Mouse (Mus musculus): ENCODE measurements at regions not wholly inside any gene's neighbourhood (a gene's known extent, or its start where the extent isn't known, plus 50 kb on each side); places are given as distances from the start of the nearest gene placed in this dataset.

DNA sequence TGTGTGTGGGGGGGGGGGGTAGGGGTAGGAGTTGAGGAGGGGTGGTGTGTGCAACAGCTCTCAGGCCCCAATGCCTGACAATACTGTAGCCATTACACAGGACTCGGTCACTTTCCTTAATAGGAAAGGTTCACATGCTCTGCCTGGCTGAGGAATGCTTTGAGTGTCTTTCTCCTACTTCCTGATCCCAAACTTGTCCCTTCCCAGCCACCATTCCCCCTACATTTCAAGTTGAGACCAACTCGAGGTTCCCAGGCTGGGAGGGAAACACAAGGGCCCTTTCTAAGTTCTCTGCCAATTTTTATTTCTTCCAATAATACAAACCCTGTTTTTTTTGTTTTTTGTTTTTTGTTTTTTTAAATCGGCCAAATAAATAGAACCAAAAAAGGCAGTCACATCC is 264.6 kb downstream of the Gm45692 start:
- H3K36me3 ChIP-seq (replicated peaks) = no peaks in the 10 kb centered on the region
- 63% methylated on average over 3 of the region's 3 CpGs for WGBS
- peaks cover 4% of the 10 kb centered on the region; the same call in 1 of the 2 replicates for H3K27me3 ChIP-seq (ENCODE audit: poor library complexity, severe bottlenecking)
- no peak for DNase-seq (ENCODE audit: extremely low spot score, low spot score)
- no peak overlapping the region for H3K27ac ChIP-seq
- no peaks in the 10 kb centered on the region for H3K9me3 ChIP-seq
- H3K4me3 ChIP-seq = no peak overlapping the region
- peaks cover 21% of the 10 kb centered on the region for H3K4me1 ChIP-seq

DNA sequence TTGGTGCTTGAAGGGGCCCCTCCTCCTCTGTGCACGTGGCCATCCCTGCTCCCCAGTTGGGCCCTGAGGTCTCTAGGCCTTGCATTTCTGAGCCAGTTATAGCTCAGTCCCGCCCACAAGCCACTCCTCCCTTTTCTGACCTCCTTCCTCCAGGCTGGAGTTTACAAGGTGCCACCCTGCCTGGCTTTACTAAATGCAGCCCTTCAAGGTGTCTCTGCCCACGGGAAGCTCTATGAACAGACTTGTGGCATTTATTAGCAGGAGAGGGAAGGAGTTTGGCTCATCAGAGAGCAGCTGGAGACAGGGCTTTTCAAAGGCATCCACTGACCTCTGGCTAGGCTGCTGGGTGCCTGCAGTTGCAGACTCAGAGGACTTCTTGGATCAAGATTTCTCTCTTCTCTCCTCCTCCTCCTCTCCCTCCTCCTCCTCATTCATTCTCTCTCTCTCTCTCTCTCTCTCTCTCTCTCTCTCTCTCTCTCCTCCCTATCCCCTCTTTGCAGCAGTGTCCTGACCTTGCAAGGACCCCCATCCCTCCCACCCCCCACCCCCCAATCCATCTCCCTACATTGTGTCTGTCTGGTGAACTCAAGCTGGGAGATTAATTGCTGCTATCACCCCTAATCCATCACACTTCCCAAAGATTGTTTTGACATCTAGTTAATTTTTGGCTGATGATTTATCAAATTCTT is 265.1 kb downstream of the Gm45692 start:
- WGBS = 8% methylated on average over 3 of the region's 3 CpGs
- H3K36me3 ChIP-seq (replicated peaks) = no peaks in the 10 kb centered on the region
- no peaks in the 10 kb centered on the region for H3K9me3 ChIP-seq
- peaks cover 21% of the 10 kb centered on the region for H3K4me1 ChIP-seq
- DNase-seq (ENCODE audit: extremely low spot score, low spot score) = peak; percentile 29
- peaks cover 4% of the 10 kb centered on the region; the same call in 1 of the 2 replicates for H3K27me3 ChIP-seq (ENCODE audit: poor library complexity, severe bottlenecking)
- no peak overlapping the region for H3K4me3 ChIP-seq
- H3K27ac ChIP-seq = peak overlapping the region; percentile 51; the same call in 1 of the 2 replicates

DNA sequence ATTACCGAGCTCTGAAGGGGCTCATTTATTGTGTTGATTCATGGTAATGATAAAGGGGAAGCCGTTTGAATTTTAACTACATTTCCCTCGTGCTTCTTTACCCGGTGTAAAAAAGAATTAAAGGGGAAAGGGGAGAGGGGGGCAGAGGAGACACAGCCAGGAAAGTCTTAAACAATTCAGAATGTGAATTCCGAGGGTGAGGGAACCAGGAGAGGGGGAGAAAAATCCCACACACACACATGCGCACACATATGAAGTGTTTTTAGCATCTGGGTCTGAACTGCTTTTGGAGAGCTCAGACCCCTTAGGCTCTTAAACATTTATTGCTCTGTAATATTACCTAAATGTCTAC is 265.6 kb downstream of the Gm45692 start:
- no peak for DNase-seq (ENCODE audit: extremely low spot score, low spot score)
- H3K27me3 ChIP-seq (ENCODE audit: poor library complexity, severe bottlenecking) = peaks cover 4% of the 10 kb centered on the region; the same call in 1 of the 2 replicates
- no peaks in the 10 kb centered on the region for H3K36me3 ChIP-seq (replicated peaks)
- H3K27ac ChIP-seq = no peak overlapping the region
- WGBS = 57% methylated on average over 6 of the region's 6 CpGs
- H3K4me1 ChIP-seq = peaks cover 21% of the 10 kb centered on the region
- no peak overlapping the region for H3K4me3 ChIP-seq
- no peaks in the 10 kb centered on the region for H3K9me3 ChIP-seq

DNA sequence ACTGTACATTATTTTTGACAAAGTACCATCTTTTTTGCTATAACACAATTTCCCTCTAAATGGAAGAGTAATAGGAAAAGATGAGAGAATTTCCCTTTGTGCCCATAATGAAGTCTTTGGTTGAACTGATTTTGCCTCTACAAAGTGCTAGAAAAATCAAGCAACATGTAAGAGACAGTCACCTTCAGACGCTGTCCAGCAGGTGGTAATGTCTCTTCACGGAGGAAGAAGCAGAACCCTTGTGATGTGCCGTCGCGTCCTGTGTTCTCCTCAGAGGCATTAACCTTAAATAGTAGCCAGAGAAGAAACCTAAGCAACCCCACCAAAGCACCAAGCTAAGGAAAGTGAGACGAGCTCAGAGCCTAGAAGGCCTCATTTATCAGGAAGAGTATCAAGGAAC is 275.7 kb downstream of the Gm45692 start:
- 81% methylated on average over 6 of the region's 6 CpGs for WGBS
- Histone ChIP-seq H3K4me3 (no peak overlapping the region), H3K27me3 (ENCODE audit: poor library complexity, severe bottlenecking) (no peaks in the 10 kb centered on the region), H3K4me1 (no peaks in the 10 kb centered on the region), H3K27ac (no peak overlapping the region), H3K36me3 (replicated peaks) (no peaks in the 10 kb centered on the region), H3K9me3 (peaks cover 3% of the 10 kb centered on the region; the same call in 1 of the 2 replicates)
- no peak for DNase-seq (ENCODE audit: extremely low spot score, low spot score)

DNA sequence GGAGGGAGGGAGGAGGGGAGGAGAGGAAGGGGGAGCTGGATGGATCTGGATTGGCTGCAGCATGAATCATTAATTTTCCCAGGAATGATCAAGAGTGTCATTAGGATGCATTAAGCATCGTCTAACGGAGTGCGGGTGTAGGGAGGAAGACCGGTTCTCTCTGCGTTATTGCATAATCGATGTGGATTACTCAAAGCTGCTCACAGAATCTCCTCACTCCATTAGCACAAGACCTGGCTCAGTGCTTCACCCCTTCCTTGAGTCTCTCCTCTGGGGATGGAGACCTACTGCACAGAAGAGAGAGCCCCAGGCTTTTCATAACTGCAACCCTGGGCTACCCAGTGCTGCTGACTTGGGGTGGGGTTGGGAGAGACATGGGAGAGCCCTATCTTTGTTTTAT is 300.7 kb downstream of the Gm45692 start:
- Histone ChIP-seq H3K36me3 (replicated peaks) (no peaks in the 10 kb centered on the region), H3K9me3 (no peaks in the 10 kb centered on the region), H3K27me3 (ENCODE audit: poor library complexity, severe bottlenecking) (no peaks in the 10 kb centered on the region), H3K27ac (no peak overlapping the region), H3K4me3 (no peak overlapping the region), H3K4me1 (peaks cover 4% of the 10 kb centered on the region; the same call in 1 of the 2 replicates)
- WGBS = 93% methylated on average over 6 of the region's 6 CpGs
- DNase-seq (ENCODE audit: extremely low spot score, low spot score) = no peak

DNA sequence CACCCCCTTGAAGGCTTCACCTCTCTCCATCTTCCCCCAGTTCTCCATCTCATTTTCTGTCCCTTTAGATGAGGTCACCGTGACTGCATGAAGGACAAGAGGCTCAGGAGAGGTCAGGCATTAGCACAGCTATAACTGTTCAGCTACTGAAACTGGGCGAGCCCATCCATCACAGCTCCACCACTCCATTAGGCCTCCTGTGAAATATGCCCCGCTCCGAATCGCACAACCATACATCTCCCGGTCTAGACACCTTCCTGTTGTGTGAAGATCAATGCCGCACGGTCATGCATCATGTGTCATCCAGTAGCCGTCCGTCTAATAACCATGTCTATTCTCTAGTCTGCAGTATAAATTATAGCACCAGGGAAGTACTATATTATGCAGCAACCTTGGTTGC is 301.2 kb downstream of the Gm45692 start:
- no peak overlapping the region for H3K27ac ChIP-seq
- 91% methylated on average over 10 of the region's 10 CpGs for WGBS
- no peak overlapping the region for H3K4me3 ChIP-seq
- peaks cover 4% of the 10 kb centered on the region; the same call in 1 of the 2 replicates for H3K4me1 ChIP-seq
- no peaks in the 10 kb centered on the region for H3K36me3 ChIP-seq (replicated peaks)
- H3K9me3 ChIP-seq = no peaks in the 10 kb centered on the region
- no peak for DNase-seq (ENCODE audit: extremely low spot score, low spot score)
- H3K27me3 ChIP-seq (ENCODE audit: poor library complexity, severe bottlenecking) = no peaks in the 10 kb centered on the region

DNA sequence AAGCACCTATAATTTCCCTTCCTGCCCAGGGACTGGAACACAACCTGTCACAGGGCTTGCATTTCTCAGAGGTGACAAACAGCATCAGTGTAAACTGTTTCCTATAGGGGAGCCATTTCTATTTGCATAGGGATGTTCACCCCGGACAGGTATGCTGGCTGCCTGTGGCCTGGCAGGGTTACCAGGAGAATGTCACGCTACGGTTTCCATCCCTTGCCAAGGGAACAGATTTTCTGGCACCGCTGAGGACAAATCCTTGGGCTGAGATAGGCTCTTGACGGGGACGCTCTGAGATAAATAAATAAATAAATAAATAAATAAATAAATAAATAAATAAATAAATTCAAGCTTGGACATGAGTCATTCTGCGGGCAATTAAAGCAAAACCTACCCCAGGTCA is 308.0 kb downstream of the Gm45692 start:
- Histone ChIP-seq H3K9me3 (no peaks in the 10 kb centered on the region), H3K4me3 (no peak overlapping the region), H3K27me3 (ENCODE audit: poor library complexity, severe bottlenecking) (no peaks in the 10 kb centered on the region), H3K36me3 (replicated peaks) (no peaks in the 10 kb centered on the region), H3K4me1 (no peaks in the 10 kb centered on the region), H3K27ac (no peak overlapping the region)
- WGBS = 90% methylated on average over 7 of the region's 7 CpGs
- DNase-seq (ENCODE audit: extremely low spot score, low spot score) = no peak

DNA sequence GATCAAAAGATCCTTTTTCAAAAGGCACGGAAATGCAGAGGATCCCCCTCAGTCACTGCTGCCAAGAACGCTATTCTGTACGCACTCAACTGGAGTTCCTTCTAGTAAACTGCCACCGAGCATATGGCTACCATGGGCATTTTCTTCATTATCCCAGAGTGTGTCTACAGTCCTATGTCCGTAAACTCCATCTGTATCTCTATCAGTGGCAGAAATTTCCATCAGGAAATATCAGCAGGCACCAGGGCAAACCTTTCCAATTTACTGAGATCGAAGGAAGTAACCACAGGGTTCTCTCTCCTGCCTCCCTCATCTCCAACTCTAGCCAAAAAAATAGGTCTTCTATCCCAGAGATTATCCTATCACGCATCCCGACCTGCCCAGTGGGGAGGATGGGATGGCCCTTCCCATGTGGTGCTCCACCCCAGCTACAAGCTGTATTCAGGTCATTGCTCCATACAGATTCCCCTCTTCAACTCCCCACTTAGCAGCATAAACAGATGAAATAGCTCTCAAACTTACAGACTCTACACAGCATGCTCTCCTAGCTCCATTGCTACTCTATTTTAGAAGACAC is 310.5 kb downstream of the Gm45692 start:
- Histone ChIP-seq H3K9me3 (no peaks in the 10 kb centered on the region), H3K27me3 (ENCODE audit: poor library complexity, severe bottlenecking) (no peaks in the 10 kb centered on the region), H3K4me3 (no peak overlapping the region), H3K36me3 (replicated peaks) (no peaks in the 10 kb centered on the region), H3K27ac (no peak overlapping the region), H3K4me1 (no peaks in the 10 kb centered on the region)
- 91% methylated on average over 8 of the region's 8 CpGs for WGBS
- no peak for DNase-seq (ENCODE audit: extremely low spot score, low spot score)

DNA sequence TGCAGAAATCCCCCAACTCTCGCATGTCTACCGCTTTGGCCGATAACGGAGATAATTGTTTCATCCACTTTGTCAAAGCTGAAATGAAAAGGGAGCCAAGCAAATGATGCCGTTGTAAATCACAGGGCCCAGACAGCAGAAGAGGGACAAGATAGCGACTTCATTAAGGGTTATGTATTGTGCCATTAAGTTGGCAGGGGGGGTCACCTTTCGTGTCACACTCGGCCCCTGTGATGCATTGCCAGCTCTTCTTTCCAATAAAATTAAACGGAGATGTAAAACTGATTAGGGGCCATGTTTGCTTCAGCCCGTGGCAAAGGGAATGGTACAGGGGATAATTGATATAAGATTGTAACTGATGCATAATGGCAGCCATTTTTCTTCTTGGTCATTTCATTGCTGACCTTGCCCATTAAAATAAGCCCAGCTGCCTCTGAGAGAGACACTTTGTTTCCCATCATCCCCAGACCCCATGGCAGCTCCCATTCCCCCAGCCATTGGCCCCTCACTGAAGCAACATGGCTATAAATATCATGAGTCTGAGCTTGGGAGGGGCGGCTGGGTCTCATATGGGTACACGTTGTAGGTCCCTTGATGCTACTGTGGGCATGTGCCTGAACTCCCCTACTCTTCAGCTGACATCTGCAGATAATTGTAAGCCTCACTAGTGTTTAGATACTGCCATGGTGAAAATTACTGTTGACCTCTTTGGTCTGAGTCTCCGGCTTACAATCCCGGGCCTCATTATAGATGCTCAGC is 313.0 kb downstream of the Gm45692 start:
- no peak for DNase-seq (ENCODE audit: extremely low spot score, low spot score)
- Histone ChIP-seq H3K4me1 (no peaks in the 10 kb centered on the region), H3K9me3 (no peaks in the 10 kb centered on the region), H3K27ac (no peak overlapping the region), H3K27me3 (ENCODE audit: poor library complexity, severe bottlenecking) (no peaks in the 10 kb centered on the region), H3K36me3 (replicated peaks) (no peaks in the 10 kb centered on the region), H3K4me3 (no peak overlapping the region)
- WGBS = 94% methylated on average over 14 of the region's 14 CpGs

DNA sequence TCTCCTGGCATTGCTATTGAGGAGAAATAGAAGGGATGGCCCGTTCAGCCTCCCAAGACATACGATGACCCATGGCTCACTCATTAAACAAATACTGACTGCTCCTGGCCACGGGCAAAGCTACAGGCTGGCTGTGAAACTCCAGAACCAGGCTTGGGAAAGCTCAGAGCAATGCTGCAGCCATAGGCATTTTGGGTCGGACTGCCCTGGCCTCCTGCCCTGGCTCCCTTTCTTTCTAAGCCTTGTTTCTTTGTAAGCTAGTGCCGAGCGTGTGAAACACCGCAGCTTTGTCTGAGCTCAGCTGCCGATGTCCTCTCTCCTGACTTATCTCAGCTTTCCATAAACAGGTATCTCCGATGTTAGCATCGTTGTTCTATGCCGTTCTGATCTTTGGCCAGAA is 316.9 kb downstream of the Gm45692 start:
- H3K9me3 ChIP-seq = no peaks in the 10 kb centered on the region
- H3K36me3 ChIP-seq (replicated peaks) = no peaks in the 10 kb centered on the region
- WGBS = 93% methylated on average over 11 of the region's 11 CpGs
- no peak overlapping the region for H3K4me3 ChIP-seq
- DNase-seq (ENCODE audit: extremely low spot score, low spot score) = no peak
- no peak overlapping the region for H3K27ac ChIP-seq
- H3K4me1 ChIP-seq = peaks cover 6% of the 10 kb centered on the region
- no peaks in the 10 kb centered on the region for H3K27me3 ChIP-seq (ENCODE audit: poor library complexity, severe bottlenecking)

DNA sequence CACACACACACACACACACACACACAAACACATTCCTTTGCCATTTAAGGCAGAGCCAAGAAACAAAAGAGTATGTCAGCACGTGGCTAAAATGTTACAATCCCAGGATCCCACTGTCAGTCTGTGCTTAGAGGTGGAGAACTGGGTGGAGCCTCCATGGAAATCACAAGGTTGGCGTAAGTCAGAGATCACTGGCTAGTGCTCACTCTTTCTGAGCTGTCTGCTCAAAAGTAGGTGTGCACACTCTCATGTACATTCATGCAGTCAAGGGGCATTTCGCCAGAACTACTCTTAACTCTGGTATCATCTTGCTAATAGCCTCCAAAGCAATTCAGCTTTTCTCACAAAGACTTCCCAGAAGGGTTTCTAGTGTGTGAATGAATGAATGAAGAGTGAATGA is 318.2 kb downstream of the Gm45692 start:
- Histone ChIP-seq H3K27ac (no peak overlapping the region), H3K27me3 (ENCODE audit: poor library complexity, severe bottlenecking) (no peaks in the 10 kb centered on the region), H3K9me3 (no peaks in the 10 kb centered on the region), H3K4me1 (peaks cover 6% of the 10 kb centered on the region), H3K36me3 (replicated peaks) (no peaks in the 10 kb centered on the region), H3K4me3 (no peak overlapping the region)
- 69% methylated on average over 3 of the region's 3 CpGs for WGBS
- DNase-seq (ENCODE audit: extremely low spot score, low spot score) = no peak

DNA sequence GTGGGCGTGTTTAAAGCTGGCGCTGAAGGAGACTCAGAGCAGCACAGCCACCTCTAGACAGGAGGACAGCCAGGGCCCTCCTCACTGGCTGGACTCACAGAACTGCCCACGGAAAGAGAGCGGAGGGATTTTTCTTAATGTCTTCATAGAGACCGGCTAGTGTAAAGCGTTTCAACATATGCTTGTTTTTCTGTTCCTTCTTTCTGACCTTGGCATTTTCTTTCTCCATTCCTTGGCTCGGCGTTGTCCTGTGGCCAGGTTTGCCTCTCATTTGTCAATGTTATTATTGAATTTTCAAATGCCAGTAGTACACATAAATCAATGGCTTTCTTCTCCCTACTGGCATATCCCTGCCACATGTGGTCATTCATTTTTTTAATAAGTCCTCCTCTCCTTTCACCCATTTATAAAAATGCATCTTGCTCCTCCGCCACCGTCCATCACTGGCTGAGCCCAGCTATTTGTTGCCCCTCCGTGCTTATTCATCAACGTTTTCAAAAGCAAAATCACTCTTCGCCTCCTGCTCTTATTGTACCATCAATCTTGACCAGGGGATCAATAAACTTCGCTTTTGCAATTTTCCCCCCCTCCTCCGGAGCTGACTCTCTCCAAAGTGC is 319.0 kb downstream of the Gm45692 start:
- Histone ChIP-seq H3K4me1 (peaks cover 6% of the 10 kb centered on the region), H3K36me3 (replicated peaks) (no peaks in the 10 kb centered on the region), H3K9me3 (no peaks in the 10 kb centered on the region), H3K27ac (no peak overlapping the region), H3K4me3 (no peak overlapping the region), H3K27me3 (ENCODE audit: poor library complexity, severe bottlenecking) (no peaks in the 10 kb centered on the region)
- 89% methylated on average over 15 of the region's 15 CpGs for WGBS
- no peak for DNase-seq (ENCODE audit: extremely low spot score, low spot score)

DNA sequence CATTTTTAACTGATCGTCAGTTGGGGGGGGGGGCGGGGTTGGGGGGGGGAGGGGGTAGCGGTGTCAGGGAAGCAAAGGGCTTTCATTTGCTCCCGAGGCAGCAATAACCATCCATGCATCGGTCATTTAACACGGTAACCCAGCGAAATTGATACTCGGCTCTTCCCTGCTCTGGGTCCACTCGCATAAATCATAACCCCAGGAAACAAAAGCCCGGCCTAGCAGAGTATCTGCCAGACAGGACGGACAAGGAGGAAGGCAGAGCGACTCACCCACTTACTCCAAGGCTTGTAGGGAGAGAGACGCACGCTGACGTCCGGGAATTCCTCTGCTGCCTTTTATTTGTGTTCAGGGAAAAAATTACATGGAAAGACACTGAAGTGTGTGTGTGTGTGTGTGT is 319.5 kb downstream of the Gm45692 start:
- H3K4me3 ChIP-seq = no peak overlapping the region
- WGBS = 87% methylated on average over 14 of the region's 16 CpGs

More for the DNA sequence above, 319.5 kb downstream of the Gm45692 start:
- H3K27ac ChIP-seq = no peak overlapping the region
- peaks cover 6% of the 10 kb centered on the region for H3K4me1 ChIP-seq
- 0 out of 2 replicates have a peak, but pooled peaks cover 4% of the 10 kb centered on the region for H3K27me3 ChIP-seq (ENCODE audit: poor library complexity, severe bottlenecking)
- H3K9me3 ChIP-seq = no peaks in the 10 kb centered on the region
- DNase-seq (ENCODE audit: extremely low spot score, low spot score) = no peak
- no peaks in the 10 kb centered on the region for H3K36me3 ChIP-seq (replicated peaks)
